Mouse (Mus musculus) stomach, postnatal 0 days (tissue): ENCODE results near the gene Ugt1a2. TPM values are rescaled to one million over a fixed set of nuclear protein-coding genes. Genes with fewer than 3 reads are reported as not detected.
A peak's percentile ranks its signal among the peaks of the same experiment; 100 is the strongest.

ENCODE experiments used
- ATAC-seq: fragments of 200-750 bp; cut with Nextera tagmentation; 2 replicates; pipeline ENCODE4 v1.8.0; 2017; ENCODE audit not compliant: low FRiP score, low TSS enrichment
- DNase-seq: peaks from one replicate; pipeline ENCODE4 v3.0.0-alpha.2; 2016; ENCODE audit warnings: low spot score
- H3K27ac ChIP-seq: fragments of 300-500 bp; sonication (generic); replicated peaks from 2 replicates; pipeline ENCODE4 v1.5.1; 2014; ENCODE audit warnings: mild to moderate bottlenecking, control low read depth
- H3K27me3 ChIP-seq: fragments of 300-500 bp; sonication (generic); 2 replicates; pipeline ENCODE4 v1.6.1; 2014; ENCODE audit warnings: low read length; ENCODE audit not compliant: control insufficient read depth, insufficient read depth
- H3K36me3 ChIP-seq: fragments of 300-500 bp; sonication (generic); 2 replicates; pipeline ENCODE4 v1.6.1; 2014; ENCODE audit warnings: low read length, mixed read lengths; ENCODE audit not compliant: control insufficient read depth, insufficient read depth
- H3K4me1 ChIP-seq: fragments of 300-500 bp; sonication (generic); replicated peaks from 2 replicates; pipeline ENCODE4 v1.6.1; 2014; ENCODE audit warnings: antibody characterized with exemption; ENCODE audit not compliant: control insufficient read depth, insufficient read depth
- H3K4me2 ChIP-seq: fragments of 300-500 bp; sonication (generic); replicated peaks from 2 replicates; pipeline ENCODE4 v1.6.1; 2014; ENCODE audit warnings: low read depth, mild to moderate bottlenecking, control low read depth, moderate library complexity
- H3K4me3 ChIP-seq: fragments of 300-500 bp; sonication (generic); 2 replicates; pipeline ENCODE4 v1.5.1; 2014; ENCODE audit warnings: low read depth, low read length, control low read depth
- H3K9ac ChIP-seq: fragments of 300-500 bp; sonication (generic); 2 replicates; pipeline ENCODE4 v1.6.1; 2014; ENCODE audit warnings: mild to moderate bottlenecking, low read length, control low read depth, mixed read lengths
- H3K9me3 ChIP-seq: fragments of 300-500 bp; sonication (generic); 2 replicates; pipeline ENCODE4 v1.6.1; 2016; ENCODE audit warnings: low read length; ENCODE audit not compliant: control insufficient read depth
- CTCF ChIP-seq: IDR thresholded peaks from 2 replicates; pipeline ENCODE4 v1.5.1; 2016; ENCODE audit warnings: antibody characterized with exemption, low read depth, mild to moderate bottlenecking, moderate library complexity
- EP300 ChIP-seq: optimal IDR thresholded peaks from 2 replicates; pipeline ENCODE3; 2016; ENCODE audit warnings: antibody characterized with exemption
- WGBS: fragments of 180-500 bp; shearing (Covaris S2); extraction: QIAGEN DNeasy Blood & Tissue Kit; methylation state at CpG from one replicate; pipeline ENCODE4 v1.1.7; 2014; 5-methylcytosine and 5-hydroxymethylcytosine counted together
- polyA plus RNA-seq: library from polyadenylated mRNA; unstranded; fragments of >200 nt; fragmentation: Nextera tagmentation; extraction: Ambion mirVana; gene quantifications from 2 replicates; pipeline ENCODE4 v1.2.1, GENCODE M21; 2015

The Ugt1a2 gene
- polyA plus RNA-seq, 1 experiment from 2014 or later = not detected

GRCm38 (mm10) chr1:88234248-88234610 lies 33.8 kb downstream of the Ugt1a2 start:
- Histone ChIP-seq H3K27ac (no peak overlapping the region), H3K4me3 (no peak overlapping the region), H3K4me2 (no peak overlapping the region), H3K36me3 (no peaks in the 10 kb centered on the region), H3K9me3 (peaks cover 64% of the 10 kb centered on the region), H3K9ac (no peak overlapping the region), H3K4me1 (no peaks in the 10 kb centered on the region), H3K27me3 (no peaks in the 10 kb centered on the region; the same call in 1 of the 2 replicates)
- 59% methylated on average over 4 of the region's 4 CpGs for WGBS
- ATAC-seq (no peak), DNase-seq (no peak)
- TF ChIP-seq CTCF (no peak), EP300 (no peak)

GRCm38 (mm10) chr1:88234646-88235045 lies 34.2 kb downstream of the Ugt1a2 start:
- DNase-seq = no peak
- Histone ChIP-seq H3K27ac (no peak overlapping the region), H3K27me3 (no peaks in the 10 kb centered on the region; the same call in 1 of the 2 replicates), H3K4me1 (no peaks in the 10 kb centered on the region), H3K36me3 (no peaks in the 10 kb centered on the region), H3K9me3 (peaks cover 64% of the 10 kb centered on the region), H3K9ac (no peak overlapping the region), H3K4me2 (no peak overlapping the region), H3K4me3 (no peak overlapping the region)
- ATAC-seq = no peak
- 40% methylated on average over 5 of the region's 5 CpGs for WGBS
- no peak for TF ChIP-seq EP300
- TF ChIP-seq CTCF = no peak

GRCm38 (mm10) chr1:88235046-88235893 lies 34.9 kb downstream of the Ugt1a2 start:
- Histone ChIP-seq H3K9me3 (peaks cover 66% of the 10 kb centered on the region), H3K27ac (no peak overlapping the region), H3K36me3 (no peaks in the 10 kb centered on the region), H3K27me3 (no peaks in the 10 kb centered on the region; the same call in 1 of the 2 replicates), H3K4me1 (no peaks in the 10 kb centered on the region), H3K4me3 (no peak overlapping the region), H3K4me2 (no peak overlapping the region), H3K9ac (no peak overlapping the region)
- TF ChIP-seq CTCF (no peak), EP300 (no peak)
- ATAC-seq = no peak
- no peak for DNase-seq
- 60% methylated on average over 11 of the region's 11 CpGs for WGBS

GRCm38 (mm10) chr1:88235894-88236415 lies 35.6 kb downstream of the Ugt1a2 start:
- H3K9me3 ChIP-seq = peaks cover 69% of the 10 kb centered on the region
- DNase-seq (no peak), ATAC-seq (no peak)
- no peaks in the 10 kb centered on the region for H3K4me1 ChIP-seq
- no peaks in the 10 kb centered on the region; the same call in 1 of the 2 replicates for H3K27me3 ChIP-seq
- H3K4me3 ChIP-seq = no peak overlapping the region
- no peaks in the 10 kb centered on the region for H3K36me3 ChIP-seq
- H3K4me2 ChIP-seq = no peak overlapping the region
- H3K27ac ChIP-seq = no peak overlapping the region
- no peak for TF ChIP-seq CTCF
- TF ChIP-seq EP300 = no peak
- no peak overlapping the region for H3K9ac ChIP-seq
- WGBS = 57% methylated on average over 4 of the region's 4 CpGs

GRCm38 (mm10) chr1:88237311-88237710 lies 36.9 kb downstream of the Ugt1a2 start:
- Histone ChIP-seq H3K27ac (no peak overlapping the region), H3K4me3 (no peak overlapping the region), H3K36me3 (no peaks in the 10 kb centered on the region), H3K4me2 (no peak overlapping the region), H3K9ac (no peak overlapping the region), H3K4me1 (no peaks in the 10 kb centered on the region), H3K27me3 (no peaks in the 10 kb centered on the region; the same call in 1 of the 2 replicates), H3K9me3 (peaks cover 70% of the 10 kb centered on the region)
- no peak for TF ChIP-seq EP300
- no peak for TF ChIP-seq CTCF
- WGBS = 71% methylated on average over 5 of the region's 5 CpGs
- ATAC-seq (peak; percentile 33), DNase-seq (no peak)

GRCm38 (mm10) chr1:88238771-88239170 lies 38.4 kb downstream of the Ugt1a2 start:
- no peak overlapping the region for H3K4me3 ChIP-seq
- DNase-seq (no peak), ATAC-seq (0 out of 2 replicates have a peak, but pooled peaks have one; percentile 4)
- WGBS = 72% methylated on average over 6 of the region's 6 CpGs
- H3K27me3 ChIP-seq = no peaks in the 10 kb centered on the region; the same call in 1 of the 2 replicates
- H3K9me3 ChIP-seq = peaks cover 69% of the 10 kb centered on the region
- no peaks in the 10 kb centered on the region for H3K4me1 ChIP-seq
- TF ChIP-seq EP300 (no peak), CTCF (no peak)
- H3K27ac ChIP-seq = no peak overlapping the region
- H3K9ac ChIP-seq = no peak overlapping the region
- H3K4me2 ChIP-seq = no peak overlapping the region
- H3K36me3 ChIP-seq = no peaks in the 10 kb centered on the region
